Mouse (Mus musculus): ENCODE results near the gene Mrpl51. TPM values are rescaled to one million over a fixed set of nuclear protein-coding genes. Genes with fewer than 3 reads are reported as not detected.

The Mrpl51 gene
- polyA plus RNA-seq, 1 experiment from 2014 or later: 205 TPM

- ATAC-seq (ENCODE audit: low read depth) (no peak), DNase-seq (ENCODE audit: low spot score) (no peak)
- H3K9me3 ChIP-seq (ENCODE audit: control insufficient read depth, low read length): no peaks in the 10 kb centered on the region
- no peaks in the 10 kb centered on the region for H3K36me3 ChIP-seq (ENCODE audit: control insufficient read depth, insufficient read depth, low read length)
- WGBS: 73% methylated on average over 4 of the region's 4 CpGs
- no peak overlapping the region for H3K9ac ChIP-seq (ENCODE audit: low read depth, low read length)
- H3K4me1 ChIP-seq (ENCODE audit: control insufficient read depth, insufficient read depth, low read length): no peaks in the 10 kb centered on the region
- no peak overlapping the region for H3K27ac ChIP-seq (replicated peaks; ENCODE audit: low read depth, low read length)
- H3K4me3 ChIP-seq (ENCODE audit: low read depth, low read length): no peak overlapping the region
- no peak overlapping the region for H3K4me2 ChIP-seq (ENCODE audit: low read depth, low read length)
- no peaks in the 10 kb centered on the region for H3K27me3 ChIP-seq (replicated peaks; ENCODE audit: control insufficient read depth, insufficient read depth, low read length)
Observed at GRCm38 (mm10) chr6:125237421-125237820, 45.8 kb downstream of the Mrpl51 start.

DNA sequence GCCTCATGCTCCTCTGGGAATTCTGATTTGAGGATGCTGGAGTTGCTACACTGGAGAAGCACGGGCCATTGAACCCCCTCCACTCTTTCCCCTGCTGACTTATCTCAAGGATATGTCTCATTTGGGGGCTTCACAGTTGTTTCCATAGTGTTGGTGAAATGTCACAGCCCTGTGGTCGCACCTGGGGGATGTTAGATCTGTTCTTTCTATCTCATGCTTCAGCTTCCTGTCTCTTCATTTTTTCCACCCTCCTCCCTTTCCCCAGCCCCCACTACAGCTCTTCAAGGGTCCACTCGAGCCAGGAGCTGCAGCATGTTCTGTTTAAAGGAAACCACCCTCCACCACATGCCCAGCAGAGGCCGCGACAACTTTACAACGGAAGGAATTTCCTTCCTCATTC lies 46.8 kb downstream of the Mrpl51 start:
- no peak for DNase-seq (ENCODE audit: low spot score)
- 65% methylated on average over 6 of the region's 6 CpGs for WGBS
- Histone ChIP-seq H3K4me2 (ENCODE audit: low read depth, low read length) (no peak overlapping the region), H3K9ac (ENCODE audit: low read depth, low read length) (no peak overlapping the region), H3K36me3 (ENCODE audit: control insufficient read depth, insufficient read depth, low read length) (no peaks in the 10 kb centered on the region), H3K9me3 (ENCODE audit: control insufficient read depth, low read length) (no peaks in the 10 kb centered on the region), H3K4me3 (ENCODE audit: low read depth, low read length) (no peak overlapping the region), H3K27me3 (replicated peaks; ENCODE audit: control insufficient read depth, insufficient read depth, low read length) (no peaks in the 10 kb centered on the region), H3K4me1 (ENCODE audit: control insufficient read depth, insufficient read depth, low read length) (no peaks in the 10 kb centered on the region), H3K27ac (replicated peaks; ENCODE audit: low read depth, low read length) (no peak overlapping the region)
- no peak for ATAC-seq (ENCODE audit: low read depth)

DNA sequence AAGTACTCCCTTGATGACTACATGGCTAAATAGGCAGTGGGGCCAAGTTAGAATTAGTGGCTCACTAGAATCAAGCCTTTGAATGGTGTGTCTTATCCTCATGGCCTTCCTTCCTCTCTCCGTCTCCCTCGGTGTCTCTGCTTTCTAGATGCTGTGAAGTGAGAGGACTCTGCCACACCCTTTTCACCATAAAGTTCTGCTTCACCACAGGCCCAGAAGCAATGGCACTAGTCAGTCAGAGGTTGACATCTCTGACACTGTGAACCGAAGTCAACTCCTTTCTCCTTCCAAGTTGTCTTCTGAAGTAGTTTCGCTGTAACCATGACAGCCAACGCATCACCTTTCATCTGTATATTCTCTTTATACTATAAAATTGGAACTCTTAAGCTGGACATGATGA lies 47.9 kb downstream of the Mrpl51 start:
- no peak for ATAC-seq (ENCODE audit: low read depth)
- no peak overlapping the region for H3K4me2 ChIP-seq (ENCODE audit: low read depth, low read length)

DNA sequence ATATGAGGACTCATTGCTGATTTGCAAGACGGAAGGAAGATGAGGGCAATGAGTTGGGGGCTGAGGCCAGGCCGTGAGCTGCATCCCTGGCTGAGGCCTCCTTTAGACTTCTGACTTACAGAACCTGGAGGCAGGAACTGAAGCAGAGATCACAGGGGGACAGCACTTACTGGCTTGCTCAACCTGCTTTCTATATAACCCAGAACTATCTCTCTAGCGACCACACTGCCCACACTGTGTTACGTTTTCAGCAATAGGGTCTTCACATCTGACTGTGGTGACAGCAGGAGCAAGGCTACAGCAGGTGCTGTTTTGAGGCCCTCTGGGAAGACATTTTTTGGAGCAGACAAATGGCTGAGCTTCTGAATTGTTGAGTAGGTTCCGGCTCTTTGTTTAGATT lies 49.0 kb downstream of the Mrpl51 start:
- Histone ChIP-seq H3K27me3 (replicated peaks; ENCODE audit: control insufficient read depth, insufficient read depth, low read length) (no peaks in the 10 kb centered on the region), H3K27ac (replicated peaks; ENCODE audit: low read depth, low read length) (no peak overlapping the region), H3K4me3 (ENCODE audit: low read depth, low read length) (no peak overlapping the region), H3K4me2 (ENCODE audit: low read depth, low read length) (no peak overlapping the region), H3K9ac (ENCODE audit: low read depth, low read length) (no peak overlapping the region), H3K36me3 (ENCODE audit: control insufficient read depth, insufficient read depth, low read length) (no peaks in the 10 kb centered on the region), H3K9me3 (ENCODE audit: control insufficient read depth, low read length) (no peaks in the 10 kb centered on the region), H3K4me1 (ENCODE audit: control insufficient read depth, insufficient read depth, low read length) (no peaks in the 10 kb centered on the region)
- WGBS: 74% methylated on average over 5 of the region's 5 CpGs
- DNase-seq (ENCODE audit: low spot score) (no peak), ATAC-seq (ENCODE audit: low read depth) (no peak)

More for the DNA sequence above, 47.9 kb downstream of the Mrpl51 start:
- no peaks in the 10 kb centered on the region for H3K4me1 ChIP-seq (ENCODE audit: control insufficient read depth, insufficient read depth, low read length)
- no peaks in the 10 kb centered on the region for H3K9me3 ChIP-seq (ENCODE audit: control insufficient read depth, low read length)
- H3K27me3 ChIP-seq (replicated peaks; ENCODE audit: control insufficient read depth, insufficient read depth, low read length): no peaks in the 10 kb centered on the region
- WGBS: 94% methylated on average over 5 of the region's 5 CpGs
- no peak overlapping the region for H3K9ac ChIP-seq (ENCODE audit: low read depth, low read length)
- no peak for DNase-seq (ENCODE audit: low spot score)
- H3K36me3 ChIP-seq (ENCODE audit: control insufficient read depth, insufficient read depth, low read length): no peaks in the 10 kb centered on the region
- H3K27ac ChIP-seq (replicated peaks; ENCODE audit: low read depth, low read length): no peak overlapping the region
- no peak overlapping the region for H3K4me3 ChIP-seq (ENCODE audit: low read depth, low read length)

DNA sequence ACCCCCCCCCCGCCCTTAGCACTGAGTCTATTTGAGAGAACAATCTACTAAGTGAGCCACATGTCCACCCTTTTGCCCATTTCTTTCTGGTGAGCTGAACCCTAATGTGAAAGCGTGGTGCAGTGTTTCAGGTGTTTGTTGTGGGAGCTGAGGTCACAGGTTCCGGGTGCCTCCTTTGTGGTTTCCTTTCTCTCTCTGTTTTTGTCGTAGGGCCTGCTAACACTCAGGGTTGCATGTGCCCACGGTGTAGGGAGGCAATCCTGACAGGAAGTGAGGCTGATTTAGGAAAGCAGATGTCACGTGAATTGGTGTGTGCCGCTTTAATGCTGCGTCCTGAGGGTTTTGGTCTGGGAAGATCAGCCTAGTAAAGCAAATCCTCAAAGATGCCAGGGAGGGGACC lies 50.0 kb downstream of the Mrpl51 start:
- Histone ChIP-seq H3K4me3 (ENCODE audit: low read depth, low read length) (no peak overlapping the region), H3K36me3 (ENCODE audit: control insufficient read depth, insufficient read depth, low read length) (no peaks in the 10 kb centered on the region), H3K27ac (replicated peaks; ENCODE audit: low read depth, low read length) (no peak overlapping the region), H3K9me3 (ENCODE audit: control insufficient read depth, low read length) (no peaks in the 10 kb centered on the region), H3K27me3 (replicated peaks; ENCODE audit: control insufficient read depth, insufficient read depth, low read length) (no peaks in the 10 kb centered on the region), H3K4me1 (ENCODE audit: control insufficient read depth, insufficient read depth, low read length) (no peaks in the 10 kb centered on the region), H3K4me2 (ENCODE audit: low read depth, low read length) (no peak overlapping the region), H3K9ac (ENCODE audit: low read depth, low read length) (no peak overlapping the region)
- no peak for DNase-seq (ENCODE audit: low spot score)
- ATAC-seq (ENCODE audit: low read depth): no peak
- WGBS: 83% methylated on average over 8 of the region's 8 CpGs

- ATAC-seq (ENCODE audit: low read depth) (no peak), DNase-seq (ENCODE audit: low spot score) (no peak)
- Histone ChIP-seq H3K9ac (ENCODE audit: low read depth, low read length) (no peak overlapping the region), H3K27ac (replicated peaks; ENCODE audit: low read depth, low read length) (no peak overlapping the region), H3K27me3 (replicated peaks; ENCODE audit: control insufficient read depth, insufficient read depth, low read length) (no peaks in the 10 kb centered on the region), H3K4me3 (ENCODE audit: low read depth, low read length) (no peak overlapping the region), H3K9me3 (ENCODE audit: control insufficient read depth, low read length) (no peaks in the 10 kb centered on the region), H3K36me3 (ENCODE audit: control insufficient read depth, insufficient read depth, low read length) (no peaks in the 10 kb centered on the region), H3K4me1 (ENCODE audit: control insufficient read depth, insufficient read depth, low read length) (no peaks in the 10 kb centered on the region), H3K4me2 (ENCODE audit: low read depth, low read length) (no peak overlapping the region)
- WGBS: 24% methylated on average over 1 of the region's 1 CpGs
Observed at GRCm38 (mm10) chr6:125244551-125244950, 53.0 kb downstream of the Mrpl51 start.

Small RNAs within 50 kb of the gene (microRNA-seq; reads per million reads assigned to microRNA genes)
- gene Mir3098 (ENCODE audit: borderline number of aligned reads): 0.66 reads per million
- gene Mir8113 (ENCODE audit: borderline number of aligned reads): not detected

Other genes starting within 250 kb of the Mrpl51 start
- gene Cops7a, start 226.3 kb upstream of the Mrpl51 start, polyA plus RNA-seq (2014; fragmentation: Nextera tagmentation; extraction: Ambion mirVana): 138 and 141 TPM in 2 replicates
- gene Pianp, start 195.1 kb upstream of the Mrpl51 start, polyA plus RNA-seq (2014; fragmentation: Nextera tagmentation; extraction: Ambion mirVana): 5.0 and 7.2 TPM in 2 replicates
- gene Zfp384, start 182.7 kb upstream of the Mrpl51 start, polyA plus RNA-seq (2014; fragmentation: Nextera tagmentation; extraction: Ambion mirVana): 10.4 and 11.9 TPM in 2 replicates
- gene Ing4, start 152.0 kb upstream of the Mrpl51 start, polyA plus RNA-seq (2014; fragmentation: Nextera tagmentation; extraction: Ambion mirVana): 99.0 and 112 TPM in 2 replicates
- 8.3 and 9.9 TPM in 2 replicates for gene Acrbp, start 142.1 kb upstream of the Mrpl51 start, polyA plus RNA-seq (2014; fragmentation: Nextera tagmentation; extraction: Ambion mirVana)
- 1.1 and 1.4 TPM in 2 replicates for gene Lpar5, start 123.9 kb upstream of the Mrpl51 start, polyA plus RNA-seq (2014; fragmentation: Nextera tagmentation; extraction: Ambion mirVana)
- gene Chd4, start 95.8 kb upstream of the Mrpl51 start, polyA plus RNA-seq (2014; fragmentation: Nextera tagmentation; extraction: Ambion mirVana): 70.1 and 73.5 TPM in 2 replicates
- 56.4 and 60.4 TPM in 2 replicates for gene Nop2, start 59.9 kb upstream of the Mrpl51 start, polyA plus RNA-seq (2014; fragmentation: Nextera tagmentation; extraction: Ambion mirVana)
- 37.9 and 43.7 TPM in 2 replicates for gene Iffo1, start 46.6 kb upstream of the Mrpl51 start, polyA plus RNA-seq (2014; fragmentation: Nextera tagmentation; extraction: Ambion mirVana)
- gene Gapdh, start 25.3 kb upstream of the Mrpl51 start, polyA plus RNA-seq (2014; fragmentation: Nextera tagmentation; extraction: Ambion mirVana): 1,831 and 1,850 TPM in 2 replicates
- 76.7 and 90.8 TPM in 2 replicates for gene Ncapd2, start 100 bp upstream of the Mrpl51 start, polyA plus RNA-seq (2014; fragmentation: Nextera tagmentation; extraction: Ambion mirVana)
- gene Vamp1, start 23.8 kb downstream of the Mrpl51 start, polyA plus RNA-seq (2014; fragmentation: Nextera tagmentation; extraction: Ambion mirVana): 2.4 and 2.7 TPM in 2 replicates
- 3.4 and 3.6 TPM in 2 replicates for gene Tapbpl, start 40.1 kb downstream of the Mrpl51 start, polyA plus RNA-seq (2014; fragmentation: Nextera tagmentation; extraction: Ambion mirVana)
- gene Cd27, start 45.2 kb downstream of the Mrpl51 start, polyA plus RNA-seq (2014; fragmentation: Nextera tagmentation; extraction: Ambion mirVana): 1.1 and 2.9 TPM in 2 replicates
- gene Tuba3a, start 94.2 kb downstream of the Mrpl51 start, polyA plus RNA-seq (2014; fragmentation: Nextera tagmentation; extraction: Ambion mirVana): 0.22 and 0.45 TPM in 2 replicates
- 46.4 and 49.0 TPM in 2 replicates for gene Ltbr, start 122.1 kb downstream of the Mrpl51 start, polyA plus RNA-seq (2014; fragmentation: Nextera tagmentation; extraction: Ambion mirVana)
- 1.5 and 3.2 TPM in 2 replicates for gene Scnn1a, start 128.9 kb downstream of the Mrpl51 start, polyA plus RNA-seq (2014; fragmentation: Nextera tagmentation; extraction: Ambion mirVana)
- gene Tnfrsf1a, start 157.6 kb downstream of the Mrpl51 start, polyA plus RNA-seq (2014; fragmentation: Nextera tagmentation; extraction: Ambion mirVana): 81.8 and 82.6 TPM in 2 replicates
- gene Plekhg6, start 189.0 kb downstream of the Mrpl51 start, polyA plus RNA-seq (2014; fragmentation: Nextera tagmentation; extraction: Ambion mirVana): 1.0 and 1.4 TPM in 2 replicates

Data from embryonic facial prominence, embryonic 14.5 days (tissue).